Mouse (Mus musculus) G1E (cell line): ENCODE data around the gene Rabif.
"Not testable (repeated sequence)": the region's sequence is repeated elsewhere in the genome, so short reads cannot be mapped to it uniquely, and the experiment has no call there.

Experiments used
- CTCF ChIP-seq: IDR thresholded peaks from 2 replicates; pipeline ENCODE4 v1.5.1; 2012; ENCODE audit warnings: low read depth, low read length, inconsistent platforms, mixed read lengths
- GATA1 ChIP-seq: IDR thresholded peaks from 2 replicates; pipeline ENCODE4 v1.6.1; 2012; ENCODE audit warnings: borderline replicate concordance, low read length, inconsistent platforms, mixed read lengths
- POLR2AphosphoS5 ChIP-seq: IDR thresholded peaks from 2 replicates; pipeline ENCODE4 v1.6.1; 2012; ENCODE audit warnings: low read depth, low read length, inconsistent platforms; ENCODE audit not compliant: insufficient replicate concordance
- TAL1 ChIP-seq: conservative IDR thresholded peaks from 2 replicates; pipeline ENCODE4 v1.6.1; 2012; ENCODE audit warnings: low read depth, low read length, inconsistent platforms, mixed read lengths

DNA sequence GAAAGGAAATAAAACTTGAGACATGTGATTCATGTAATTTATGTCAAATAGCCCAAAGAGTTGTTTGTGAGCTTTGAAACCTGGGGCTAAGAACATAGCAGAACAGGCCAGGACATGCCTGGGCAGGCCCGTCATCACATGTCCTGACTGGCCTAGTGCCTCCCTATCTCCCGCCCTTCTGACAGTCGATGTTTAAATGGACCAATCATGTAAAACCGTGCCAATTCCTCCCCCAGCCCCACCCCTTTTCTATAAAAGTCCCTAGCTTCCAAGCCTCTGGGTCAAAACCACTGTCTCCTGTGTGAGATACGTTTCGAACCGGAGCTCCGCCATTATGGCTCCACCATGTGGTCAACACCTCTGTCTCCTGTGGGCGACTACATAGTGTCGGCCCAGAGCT, 39.3 kb downstream of the Rabif start:
- TF ChIP-seq CTCF, GATA1, TAL1, POLR2AphosphoS5: not testable (repeated sequence)
